Mouse (Mus musculus) liver, adult (tissue): ENCODE data around the gene Sgk1.

Source experiments
- GATA4 ChIP-seq: IDR thresholded peaks from 2 replicates; pipeline ENCODE4 v1.6.1; 2014; ENCODE audit warnings: mild to moderate bottlenecking, low read length; ENCODE audit not compliant: insufficient replicate concordance

The Sgk1 gene

GRCm38 (mm10) chr10:21882184-21883081 is at the start of gene Sgk1:
TSS of gene Sgk1 (plus strand) at chr10:21882184.
- TF ChIP-seq GATA4: no peak

- TF ChIP-seq GATA4: no peak
Observed at GRCm38 (mm10) chr10:21832282-21832681, 49.7 kb upstream of the Sgk1 start.

- no peak for TF ChIP-seq GATA4
Observed at GRCm38 (mm10) chr10:21833757-21834156, 48.2 kb upstream of the Sgk1 start.

- no peak for TF ChIP-seq GATA4
Observed at GRCm38 (mm10) chr10:21835077-21835476, 46.9 kb upstream of the Sgk1 start.

- no peak for TF ChIP-seq GATA4
Observed at GRCm38 (mm10) chr10:21839248-21840155, 42.5 kb upstream of the Sgk1 start.

DNA sequence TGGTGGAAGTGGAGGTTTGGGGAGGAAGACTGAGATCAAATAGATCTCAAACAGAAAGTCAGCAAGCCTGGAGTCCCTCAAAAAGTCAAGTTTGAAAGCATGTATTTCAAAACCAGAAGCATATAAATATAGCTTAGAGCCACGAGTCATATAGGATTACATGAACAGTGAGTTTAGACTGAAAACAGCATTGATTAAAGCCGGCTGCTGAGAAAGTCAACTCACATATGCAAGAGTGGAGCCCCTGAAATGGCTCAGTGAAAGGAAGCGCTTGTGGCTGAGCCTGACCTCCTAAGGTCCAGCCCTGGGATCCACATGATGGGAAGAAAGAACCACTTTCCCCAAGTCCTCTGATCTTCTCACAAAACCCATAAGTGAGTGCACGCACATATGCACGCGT is 38.7 kb upstream of the Sgk1 start:
- no peak for TF ChIP-seq GATA4

GRCm38 (mm10) chr10:21843861-21844260 is 38.1 kb upstream of the Sgk1 start:
- TF ChIP-seq GATA4: no peak

DNA sequence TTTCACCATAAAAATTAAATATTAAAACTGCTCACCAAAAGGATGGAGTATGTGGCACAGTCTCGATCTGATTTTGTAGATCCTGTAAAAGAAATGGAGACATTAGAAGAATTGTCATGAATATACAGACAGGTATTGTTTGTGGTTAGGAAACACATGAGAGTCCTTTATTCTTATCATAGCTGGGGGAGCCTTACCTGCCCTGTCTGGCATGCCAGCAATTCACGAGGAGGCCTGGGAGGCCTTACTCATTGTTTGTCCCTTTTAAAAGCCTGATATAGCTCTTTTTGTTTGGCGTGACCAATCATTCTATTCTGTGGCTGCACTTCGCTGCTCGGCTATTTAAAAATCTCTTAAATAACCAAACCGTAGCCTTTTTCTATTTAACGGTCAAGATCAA is 37.6 kb upstream of the Sgk1 start:
- TF ChIP-seq GATA4: no peak

DNA sequence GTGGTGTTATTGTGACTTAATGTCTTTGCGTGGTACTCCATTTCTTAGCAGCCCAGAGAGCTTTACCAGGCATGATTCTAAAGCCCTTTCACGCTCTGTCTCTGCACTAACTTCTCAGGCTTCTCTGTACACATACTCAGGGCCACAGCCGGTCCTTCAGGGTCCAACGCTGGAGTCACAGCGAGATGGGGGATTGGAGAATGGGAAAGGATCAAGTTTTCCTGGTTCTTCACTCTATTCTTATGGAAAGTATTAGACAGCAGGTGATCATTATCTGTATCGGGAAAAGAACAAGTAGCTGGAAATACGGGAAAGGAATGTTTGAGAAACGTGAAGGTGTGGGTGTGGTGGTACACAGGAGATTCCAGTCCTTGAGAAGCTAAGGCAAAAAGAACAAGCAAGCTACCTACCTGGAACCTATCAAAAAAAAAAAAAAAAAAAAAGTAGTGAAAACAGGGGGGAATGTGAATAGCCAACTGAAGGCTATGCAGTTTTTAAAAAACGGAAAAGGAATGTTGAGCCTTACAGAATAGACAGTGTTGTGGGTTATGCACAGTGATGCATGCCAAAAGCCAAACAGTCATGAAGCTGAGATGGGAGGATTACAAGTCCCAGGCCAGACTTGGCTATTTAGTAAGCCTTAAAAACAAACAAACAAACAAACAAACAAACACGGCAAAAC is 36.2 kb upstream of the Sgk1 start:
- TF ChIP-seq GATA4: no peak

- TF ChIP-seq GATA4: no peak
Observed at GRCm38 (mm10) chr10:21846366-21846765, 35.6 kb upstream of the Sgk1 start.

- no peak for TF ChIP-seq GATA4
Observed at GRCm38 (mm10) chr10:21847026-21847820, 34.8 kb upstream of the Sgk1 start.

- TF ChIP-seq GATA4: no peak
Observed at GRCm38 (mm10) chr10:21847931-21848670, 33.9 kb upstream of the Sgk1 start.

DNA sequence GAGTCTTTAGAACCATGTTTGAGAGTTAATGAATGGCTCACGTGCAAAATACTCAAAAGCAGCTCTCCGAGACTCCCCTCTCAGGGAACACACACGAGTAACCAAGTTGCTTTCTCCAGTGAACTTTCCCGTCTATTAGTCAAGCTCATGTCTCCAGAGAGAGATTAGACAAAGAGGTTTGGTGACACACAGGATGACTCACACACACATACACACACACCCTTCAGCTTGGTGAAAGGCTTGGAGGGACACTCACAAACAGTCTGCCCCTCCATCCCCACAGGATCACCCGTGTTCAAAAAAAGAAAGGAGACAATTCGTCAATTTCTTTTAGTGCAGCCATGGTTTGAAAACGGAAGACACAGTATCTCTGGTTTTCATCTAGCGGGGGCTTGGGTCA is 32.7 kb upstream of the Sgk1 start:
- no peak for TF ChIP-seq GATA4

GRCm38 (mm10) chr10:21850330-21850729 is 31.7 kb upstream of the Sgk1 start:
- no peak for TF ChIP-seq GATA4

GRCm38 (mm10) chr10:21853122-21853521 is 28.9 kb upstream of the Sgk1 start:
- TF ChIP-seq GATA4: no peak
